Mouse (Mus musculus): Measurements from ENCODE around the gene Rhbdf2.

Gene Rhbdf2

GRCm38 (mm10) chr11:116659027-116659621, 32.3 kb upstream of the Rhbdf2 start:
- DNase-seq (ENCODE audit: low spot score): no peak

DNA sequence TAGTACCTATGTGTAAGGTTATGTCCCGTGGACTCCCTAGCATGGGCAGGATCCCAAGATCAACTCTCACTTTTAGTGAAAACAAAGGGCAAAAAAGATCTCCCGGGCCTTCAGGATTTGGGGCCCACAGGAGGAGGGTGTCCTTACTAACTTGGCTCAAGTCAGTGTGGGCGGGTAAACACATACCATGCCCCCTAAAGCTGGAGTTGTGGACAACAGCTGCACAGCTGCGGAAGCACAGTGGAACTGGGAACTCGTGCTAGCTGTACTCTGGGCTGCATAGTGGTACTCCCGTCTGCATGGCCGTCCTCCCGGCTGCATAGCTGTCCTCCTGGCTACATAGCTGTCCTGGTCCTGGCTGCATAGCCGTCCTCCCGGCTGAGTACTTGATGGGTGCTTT, 31.4 kb upstream of the Rhbdf2 start:
- DNase-seq (ENCODE audit: low spot score): no peak

GRCm38 (mm10) chr11:116657311-116658223, 30.7 kb upstream of the Rhbdf2 start:
- DNase-seq (ENCODE audit: low spot score): peak; percentile 95

- no peak for DNase-seq (ENCODE audit: low spot score)
Observed at GRCm38 (mm10) chr11:116656348-116657191, 29.8 kb upstream of the Rhbdf2 start.

- DNase-seq (ENCODE audit: low spot score): peak; percentile 57
Observed at GRCm38 (mm10) chr11:116654255-116654821, 27.5 kb upstream of the Rhbdf2 start, which contains the start of gene Cygb. Cygb (minus strand) TSS chr11:116654313.

- DNase-seq (ENCODE audit: low spot score): peak; percentile 45
Observed at GRCm38 (mm10) chr11:116653709-116654221, 26.9 kb upstream of the Rhbdf2 start.

GRCm38 (mm10) chr11:116653234-116653633, 26.4 kb upstream of the Rhbdf2 start, which contains the start of gene Prcd:
Prcd (plus strand) TSS chr11:116653534.
- no peak for DNase-seq (ENCODE audit: low spot score)

- no peak for DNase-seq (ENCODE audit: low spot score)
Observed at GRCm38 (mm10) chr11:116652330-116653098, 25.7 kb upstream of the Rhbdf2 start.

DNA sequence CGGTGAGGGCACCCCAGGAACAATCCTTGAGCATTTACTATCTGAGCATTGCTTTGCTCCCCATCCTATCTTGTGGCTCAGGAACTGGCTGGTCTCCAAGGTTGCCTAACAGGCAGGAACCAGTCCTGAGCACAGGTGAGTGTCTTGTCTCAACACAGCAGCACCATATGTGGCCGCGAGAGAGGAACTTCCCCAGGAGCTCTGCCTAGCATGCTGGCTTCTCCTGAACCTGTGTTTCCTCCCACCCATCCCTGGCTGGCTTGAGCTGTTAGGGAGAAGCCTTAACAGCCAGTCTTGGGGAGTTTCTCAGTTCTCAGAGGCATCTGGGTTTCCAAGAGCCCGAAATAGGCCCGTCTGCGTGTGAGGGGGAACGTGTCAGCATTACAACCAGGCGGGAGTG, 24.5 kb upstream of the Rhbdf2 start:
- no peak for DNase-seq (ENCODE audit: low spot score)

DNA sequence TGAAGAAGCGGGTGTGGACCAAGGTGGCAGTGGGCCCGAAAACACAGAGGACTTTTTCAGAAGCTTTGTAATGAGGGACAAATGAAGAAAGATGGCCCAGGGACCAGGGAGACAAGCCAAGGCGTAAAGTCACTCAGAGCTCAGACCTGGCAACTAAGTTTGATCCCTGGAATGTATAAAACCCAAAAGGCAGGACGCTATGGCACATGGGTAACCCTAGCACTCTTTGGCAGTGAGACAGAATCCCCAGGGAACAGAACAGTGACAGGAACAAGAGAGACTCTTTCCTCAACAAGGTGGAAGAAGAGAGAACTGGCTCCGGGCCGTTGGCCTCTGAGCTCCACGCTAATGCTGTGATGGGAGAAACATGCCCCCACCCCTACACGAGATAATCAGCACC, 24.0 kb upstream of the Rhbdf2 start:
- no peak for DNase-seq (ENCODE audit: low spot score)

DNA sequence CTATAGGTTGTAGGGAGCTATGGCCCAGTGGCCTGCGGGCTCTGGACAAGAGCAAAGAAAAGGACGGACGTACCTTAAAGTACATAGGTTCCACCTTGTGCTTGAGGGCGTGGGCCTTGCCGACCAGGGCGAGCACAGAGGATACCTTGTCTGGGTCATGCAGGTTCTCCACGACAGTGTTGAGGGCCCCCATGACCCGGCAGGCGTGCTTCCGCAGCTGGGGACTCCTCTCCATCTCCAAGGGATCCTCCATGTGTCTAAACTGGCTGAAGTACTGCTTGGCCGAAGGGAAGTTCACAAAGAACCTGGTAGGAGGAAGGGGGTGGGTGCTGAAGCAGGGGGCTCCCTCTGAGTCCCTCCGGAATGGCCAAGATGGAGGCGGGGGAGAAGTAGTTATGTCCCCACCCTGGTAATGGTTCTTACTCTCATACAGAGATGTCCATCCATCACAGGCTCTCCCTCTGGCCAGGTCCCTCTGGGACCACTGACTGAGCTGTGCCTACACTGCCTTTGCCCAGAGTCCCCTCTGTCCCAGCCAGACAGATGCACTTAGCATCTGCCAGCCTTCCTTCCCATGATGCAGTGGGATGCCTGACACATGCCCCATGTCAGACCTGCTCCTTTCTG, 23.0 kb upstream of the Rhbdf2 start:
- no peak for DNase-seq (ENCODE audit: low spot score)

- no peak for DNase-seq (ENCODE audit: low spot score)
Observed at GRCm38 (mm10) chr11:116648976-116649375, 22.2 kb upstream of the Rhbdf2 start.

GRCm38 (mm10) chr11:116648213-116648921, 21.5 kb upstream of the Rhbdf2 start:
- DNase-seq (ENCODE audit: low spot score): no peak

GRCm38 (mm10) chr11:116647340-116647991, 20.6 kb upstream of the Rhbdf2 start:
- no peak for DNase-seq (ENCODE audit: low spot score)

DNA sequence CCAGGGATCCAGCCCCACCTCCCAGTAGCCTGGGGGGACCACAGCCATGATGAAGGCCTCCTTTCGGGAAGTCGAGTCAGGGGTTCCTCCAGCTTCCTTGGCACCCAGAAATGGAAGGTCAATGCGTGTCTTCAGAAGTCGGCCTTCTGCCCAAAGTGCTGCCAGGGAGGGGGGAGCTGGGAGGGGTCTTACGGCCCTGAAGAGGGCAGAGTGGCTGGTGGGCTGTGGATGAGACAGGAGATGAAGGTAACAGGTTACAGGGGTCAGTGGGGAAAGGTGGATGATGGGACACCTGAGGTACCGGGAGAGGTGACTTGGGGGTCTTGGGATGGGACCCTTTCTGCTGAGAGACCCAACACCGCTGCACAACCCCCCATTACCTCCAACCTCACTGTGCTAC, 20.0 kb upstream of the Rhbdf2 start:
- no peak for DNase-seq (ENCODE audit: low spot score)

- DNase-seq (ENCODE audit: low spot score): no peak
Observed at GRCm38 (mm10) chr11:116646136-116646535, 19.3 kb upstream of the Rhbdf2 start.

GRCm38 (mm10) chr11:116645446-116646110, 18.8 kb upstream of the Rhbdf2 start:
- no peak for DNase-seq (ENCODE audit: low spot score)

DNA sequence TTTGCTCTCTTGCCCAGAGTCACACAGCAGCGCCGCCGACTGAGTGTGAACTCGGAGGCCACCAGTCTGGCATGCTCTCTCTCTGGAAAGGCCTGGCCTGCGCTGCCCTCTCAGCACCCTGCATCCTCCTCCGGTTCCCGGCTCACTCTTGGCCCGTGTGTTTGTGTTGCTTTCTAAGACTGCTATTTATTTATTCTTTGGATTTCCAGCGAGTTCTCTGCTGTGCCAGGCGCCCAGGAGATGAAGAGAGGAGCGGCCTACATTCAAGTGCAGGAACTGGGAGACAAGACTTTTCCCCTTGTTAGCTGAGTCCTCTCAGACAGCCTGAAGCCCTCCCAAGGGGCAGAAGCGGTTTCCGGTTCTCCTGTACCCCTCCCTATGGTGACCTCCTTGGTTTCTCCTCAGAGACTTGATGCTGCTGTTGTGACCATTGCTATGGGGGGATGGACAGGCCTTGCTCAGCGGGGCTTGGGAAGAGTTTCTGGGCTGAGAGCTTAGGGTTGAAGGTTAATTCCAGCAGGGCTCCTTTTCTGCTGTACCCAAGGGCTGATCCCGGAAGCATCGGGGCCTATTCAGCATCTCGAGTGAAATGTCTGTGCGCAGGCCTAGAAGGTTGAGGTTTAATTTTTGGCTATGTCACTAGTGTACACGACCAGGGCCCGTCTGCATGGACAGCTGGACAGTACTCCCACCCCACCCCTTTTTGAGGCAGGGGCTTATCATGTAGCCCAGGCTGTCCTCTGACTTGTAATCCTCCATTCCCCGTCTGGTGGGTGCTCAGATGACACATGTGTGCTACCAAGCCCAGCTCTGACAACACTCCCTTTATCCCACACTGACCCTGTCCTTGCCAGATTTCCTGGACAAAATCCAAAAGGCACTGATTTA, 17.6 kb upstream of the Rhbdf2 start:
- no peak for DNase-seq (ENCODE audit: low spot score)

All from retina, embryonic 14.5 days (tissue).